Mouse (Mus musculus): ENCODE data around the gene Rhox13. TPM values are rescaled to one million over a fixed set of nuclear protein-coding genes. Genes with fewer than 3 reads are reported as not detected.

Rhox13 gene
- polyA plus RNA-seq (2017; shearing (Covaris generic)): not detected

DNA sequence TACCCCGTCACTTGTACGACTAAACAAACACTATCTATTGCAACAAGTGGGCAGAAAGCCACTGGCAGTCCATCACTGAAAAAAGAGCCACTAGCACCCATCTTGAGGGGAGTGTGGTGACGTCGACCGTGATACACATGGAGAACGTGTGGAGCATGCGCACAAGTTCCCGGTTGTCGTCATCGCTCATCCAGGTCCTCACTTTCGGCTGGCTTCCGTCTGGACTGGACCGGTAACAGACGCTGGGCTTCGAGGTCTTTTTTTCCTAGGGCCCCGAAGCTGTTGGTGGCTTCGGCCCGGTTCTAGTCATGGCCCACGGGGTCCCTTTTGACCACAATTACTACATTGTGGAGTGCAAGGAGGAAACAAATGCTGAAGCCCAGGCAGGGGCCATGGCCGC lies at the start of gene Rhox13:
Rhox13 (plus strand) TSS at position 238 of the 400 bp plus-strand sequence.

DNA sequence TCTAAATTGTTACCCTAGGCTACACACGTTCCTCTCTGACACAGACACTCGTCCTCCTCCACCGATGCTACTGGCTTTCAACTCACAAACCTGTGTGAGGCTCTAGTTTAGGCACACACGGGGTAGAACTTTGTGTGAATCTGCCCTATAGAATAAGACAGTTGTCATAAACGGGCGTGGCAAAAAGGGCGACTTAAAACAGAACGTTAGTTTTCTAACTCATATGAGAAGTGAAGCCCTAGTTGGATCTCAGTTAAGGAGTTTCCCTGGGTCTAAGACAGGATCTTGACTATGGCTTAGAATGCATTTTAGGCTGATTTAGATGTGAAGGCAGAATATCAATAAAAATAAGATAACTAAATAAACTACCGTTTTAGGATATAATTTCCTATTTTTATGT lies 36.0 kb upstream of the Rhox13 start, which contains the start of gene Rhox11:
Rhox11 (minus strand) TSS at position 101 of the 400 bp plus-strand sequence.

GRCm38 (mm10) chrX:38110807-38111206 lies 10.2 kb upstream of the Rhox13 start, which contains the start of gene Rhox12:
TSS of gene Rhox12 (minus strand) at chrX:38110907.

Other genes with a start within 250 kb of the Rhox13 start
- gene Rhox8, start 242.3 kb upstream of the Rhox13 start, polyA plus RNA-seq (2017; shearing (Covaris generic)): not detected
- not detected for gene Rhox7b, start 224.0 kb upstream of the Rhox13 start, polyA plus RNA-seq (2017; shearing (Covaris generic))
- gene Rhox9, start 219.4 kb upstream of the Rhox13 start, polyA plus RNA-seq (2017; shearing (Covaris generic)): not detected
- not detected for gene Btg1-ps1, start 102.4 kb upstream of the Rhox13 start, polyA plus RNA-seq (2017; shearing (Covaris generic))
- not detected for gene Btg1-ps2, start 78.1 kb upstream of the Rhox13 start, polyA plus RNA-seq (2017; shearing (Covaris generic))
- not detected for gene Rhox10, start 54.7 kb upstream of the Rhox13 start, polyA plus RNA-seq (2017; shearing (Covaris generic))
- not detected for gene Rhox11, start 36.1 kb upstream of the Rhox13 start, polyA plus RNA-seq (2017; shearing (Covaris generic))
- gene Rhox12, start 10.3 kb upstream of the Rhox13 start, polyA plus RNA-seq (2017; shearing (Covaris generic)): not detected
- 3.0 TPM for gene Zbtb33, start 68.6 kb downstream of the Rhox13 start, polyA plus RNA-seq (2017; shearing (Covaris generic))
- 0.24 TPM for gene Tmem255a, start 131.2 kb downstream of the Rhox13 start, polyA plus RNA-seq (2017; shearing (Covaris generic))
- gene Atp1b4, start 195.0 kb downstream of the Rhox13 start, polyA plus RNA-seq (2017; shearing (Covaris generic)): not detected

Measured in effector memory CD4-positive, alpha-beta T cell, adult 7 months (primary cell).